Mouse (Mus musculus) thymus, adult 2 months (tissue): ENCODE measurements around the gene Palm2. TPM values are rescaled to one million over a fixed set of nuclear protein-coding genes. Genes with fewer than 3 reads are reported as not detected.

Experiments used
- DNase-seq: peaks from one replicate; pipeline ENCODE4 v3.0.0; 2021
- H3K27ac ChIP-seq: fragments of 200-500 bp; 2 replicates; pipeline ENCODE4 v1.5.1; 2012; ENCODE audit warnings: low read length, control low read depth; ENCODE audit not compliant: control insufficient read depth, insufficient read depth
- H3K27me3 ChIP-seq: fragments of 200-500 bp; 2 replicates; pipeline ENCODE4 v1.6.1; 2012; ENCODE audit warnings: mild to moderate bottlenecking, low read length, moderate library complexity, mixed read lengths; ENCODE audit not compliant: control insufficient read depth, insufficient read depth
- H3K36me3 ChIP-seq: fragments of 200-500 bp; 2 replicates; pipeline ENCODE4 v1.6.1; 2012; ENCODE audit warnings: mild to moderate bottlenecking, low read length, moderate library complexity; ENCODE audit not compliant: control insufficient read depth, insufficient read depth
- H3K4me1 ChIP-seq: fragments of 200-500 bp; replicated peaks from 2 replicates; pipeline ENCODE4 v1.6.1; 2012; ENCODE audit warnings: low read length; ENCODE audit not compliant: control insufficient read depth, insufficient read depth
- H3K4me3 ChIP-seq: fragments of 200-500 bp; 2 replicates; pipeline ENCODE4 v1.5.1; 2012; ENCODE audit warnings: mild to moderate bottlenecking, low read length, control low read depth, moderate library complexity; ENCODE audit not compliant: control insufficient read depth, insufficient read depth
- CTCF ChIP-seq: fragments of 200-500 bp; IDR thresholded peaks from 2 replicates; pipeline ENCODE4 v1.5.1; 2012; ENCODE audit warnings: mild to moderate bottlenecking, control low read depth, low read length, moderate library complexity, borderline replicate concordance; ENCODE audit not compliant: control insufficient read depth, poor library complexity, insufficient read depth; ENCODE audit errors: extremely low read depth
- POLR2A ChIP-seq: fragments of 200-500 bp; IDR thresholded peaks from 2 replicates; pipeline ENCODE4 v1.6.1; 2012; ENCODE audit warnings: mild to moderate bottlenecking, low read length, control low read depth, moderate library complexity; ENCODE audit not compliant: control insufficient read depth, poor library complexity, insufficient read depth; ENCODE audit errors: extremely low read depth
- WGBS: fragments of 180-500 bp; shearing (Covaris S2); methylation state at CpG from one replicate; pipeline ENCODE4 v1.1.7; 2018; 5-methylcytosine and 5-hydroxymethylcytosine counted together
- polyA plus RNA-seq: library from polyadenylated mRNA; depleted of rRNA; stranded (reverse); fragments of >200 nt; gene quantifications from 2 replicates; pipeline ENCODE4 v1.2.3, GENCODE M21; 2012; rRNA removed

Gene Palm2
- polyA plus RNA-seq, 1 experiment, result 0.13 TPM

DNA sequence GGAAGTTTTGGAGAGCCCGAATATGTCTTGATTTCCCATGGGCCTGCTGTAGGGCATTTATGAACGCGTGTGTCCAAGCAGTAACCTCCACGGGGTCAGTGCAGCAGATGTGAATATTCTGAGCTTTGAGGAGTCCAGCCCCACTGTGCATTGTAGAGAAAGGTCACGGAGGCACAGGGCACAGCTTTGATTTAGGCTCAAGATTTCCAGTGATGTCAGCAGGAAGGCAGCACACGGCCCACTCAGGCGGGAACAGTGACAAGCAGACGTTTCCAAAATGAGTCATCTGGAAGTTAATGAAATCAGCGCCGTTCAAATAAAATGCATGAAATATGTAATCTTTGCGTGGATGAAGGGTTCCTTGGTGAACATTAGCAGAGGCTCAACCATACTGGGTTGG, 323.9 kb downstream of the Palm2 start:
- TF ChIP-seq CTCF (no peak), POLR2A (no peak)
- H3K4me3 ChIP-seq, result no peak overlapping the region
- no peaks in the 10 kb centered on the region for H3K4me1 ChIP-seq
- DNase-seq, result no peak
- H3K27ac ChIP-seq, result no peak overlapping the region; the same call in 1 of the 2 replicates
- no peaks in the 10 kb centered on the region for H3K36me3 ChIP-seq
- WGBS, result 89% methylated on average over 11 of the region's 11 CpGs
- H3K27me3 ChIP-seq, result no peaks in the 10 kb centered on the region

Other genes with a start within 250 kb of the Palm2 start
- 2.7 and 3.3 TPM in 2 replicates for gene Ptpn3, start 132.4 kb upstream of the Palm2 start, polyA plus RNA-seq
- gene Pakap, start 133.9 kb downstream of the Palm2 start, polyA plus RNA-seq, result 0.20 and 0.38 TPM in 2 replicates